Mouse (Mus musculus) G1E (cell line): ENCODE measurements around the gene Usp24.

ENCODE experiments used
- CTCF ChIP-seq: IDR thresholded peaks from 2 replicates; pipeline ENCODE4 v1.5.1; 2012; ENCODE audit warnings: low read depth, low read length, inconsistent platforms, mixed read lengths
- GATA1 ChIP-seq: IDR thresholded peaks from 2 replicates; pipeline ENCODE4 v1.6.1; 2012; ENCODE audit warnings: borderline replicate concordance, low read length, inconsistent platforms, mixed read lengths
- POLR2AphosphoS5 ChIP-seq: IDR thresholded peaks from 2 replicates; pipeline ENCODE4 v1.6.1; 2012; ENCODE audit warnings: low read depth, low read length, inconsistent platforms; ENCODE audit not compliant: insufficient replicate concordance
- TAL1 ChIP-seq: conservative IDR thresholded peaks from 2 replicates; pipeline ENCODE4 v1.6.1; 2012; ENCODE audit warnings: low read depth, low read length, inconsistent platforms, mixed read lengths

DNA sequence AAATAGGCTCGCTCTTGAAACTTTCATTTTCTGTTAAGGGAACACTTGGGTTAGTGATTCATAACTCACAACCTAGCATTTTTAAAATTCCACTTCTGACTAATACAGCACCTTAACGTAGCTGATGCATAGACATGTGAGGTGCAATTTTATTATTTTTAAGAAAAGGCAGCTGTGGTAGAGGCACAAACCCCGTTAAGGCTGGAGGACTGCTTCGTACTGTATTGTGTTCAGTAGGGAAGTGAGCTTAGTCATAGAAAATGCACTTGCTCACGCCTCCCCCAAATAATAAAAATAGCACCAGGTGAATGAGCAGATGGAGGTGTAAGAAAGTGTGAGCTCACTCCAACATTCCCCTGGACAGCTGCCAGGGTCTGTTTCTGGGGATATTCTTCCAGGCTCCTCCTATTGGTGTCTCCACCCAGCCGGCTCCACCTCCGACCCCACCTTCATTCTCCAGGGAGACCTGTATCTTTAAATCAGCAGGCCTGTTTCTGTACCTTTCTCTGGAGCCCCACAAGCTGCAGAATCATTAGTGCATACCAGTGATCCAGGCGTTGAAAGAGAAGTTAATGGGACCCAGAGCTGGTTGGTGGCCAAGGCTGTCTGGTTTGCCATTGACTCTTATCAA lies 34.4 kb upstream of the Usp24 start:
- TF ChIP-seq CTCF (no peak), TAL1 (no peak), POLR2AphosphoS5 (no peak), GATA1 (no peak)
